In the genomic region with DNA sequence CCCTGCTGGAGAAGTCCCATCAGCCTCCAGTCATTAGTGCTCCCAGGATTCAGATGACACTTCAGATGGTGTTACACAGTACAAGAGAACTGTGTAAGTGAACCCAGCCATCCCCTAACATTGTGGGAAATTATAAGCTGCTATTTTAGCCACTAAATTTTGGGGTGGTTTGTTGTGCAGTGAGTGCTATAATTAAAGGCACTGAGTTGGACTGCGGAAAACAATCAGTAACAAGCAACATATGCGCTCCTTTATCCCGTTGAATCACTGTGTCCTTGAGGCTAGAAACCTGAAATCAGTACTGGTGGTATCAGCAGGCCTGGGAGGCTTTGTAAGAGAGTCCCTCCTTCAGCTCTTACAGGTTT, we compare ENCODE assay signal across 22 mouse cellular contexts.
DNase-seq lines count a peak whose midpoint lies in the region; ATAC-seq and TF ChIP-seq lines count a peak whose summit lies in the region.
"Had no signal": no experiment of that assay in that cellular context is flagged by ENCODE, and none has a peak within 500 bp of the region (broad histone marks: within the 10 kb centered on the region; RNA-seq: fewer than 3 reads in every experiment).

No protein-coding gene starts in this region.

- intact Hi-C loops in left cerebral cortex, adult 2 months (cut with DNase I) = no loop called here

- ATAC-seq in kidney, embryonic 16.5 days (ENCODE audit: low FRiP score, low TSS enrichment) = no peak
- ATAC-seq in neural tube, embryonic 11.5 days (ENCODE audit: insufficient read depth, low FRiP score, low TSS enrichment) = no peak
- ATAC-seq in embryonic facial prominence, embryonic 13.5 days (ENCODE audit: insufficient number of reproducible peaks, insufficient read depth, low FRiP score, low TSS enrichment, low read depth) = peak; percentile 48; the same call in 1 of the 2 replicates
- no peak for ATAC-seq in stomach, embryonic 16.5 days (ENCODE audit: insufficient read depth, low FRiP score)
- no peak for ATAC-seq in inflammation-experienced regulatory T-cells, adult 6 months
- ATAC-seq: forebrain, embryonic 13.5 days; midbrain, embryonic 15.5 days had no signal

- H3K36me3 ChIP-seq in kidney, embryonic 16.5 days (ENCODE audit: insufficient read depth, low read length) = peaks cover 9% of the 10 kb centered on the region; the same call in 1 of the 2 replicates
- H3K36me3 ChIP-seq in neural tube, embryonic 11.5 days (ENCODE audit: control insufficient read depth, insufficient read depth, low read length) = no peaks in the 10 kb centered on the region
- H3K36me3 ChIP-seq in embryonic facial prominence, embryonic 13.5 days = peaks cover 8% of the 10 kb centered on the region; the same call in 1 of the 2 replicates
- no peaks in the 10 kb centered on the region for H3K36me3 ChIP-seq in stomach, embryonic 16.5 days (ENCODE audit: control insufficient read depth, insufficient read depth, low read length)
- H3K36me3 ChIP-seq: heart, embryonic 15.5 days; midbrain, embryonic 15.5 days had no signal

- H3K4me3 ChIP-seq in kidney, embryonic 16.5 days (ENCODE audit: low read length) = no peak overlapping the region
- no peak overlapping the region for H3K4me3 ChIP-seq in neural tube, embryonic 11.5 days (ENCODE audit: low read depth, low read length)
- no peak overlapping the region for H3K4me3 ChIP-seq in embryonic facial prominence, embryonic 13.5 days
- H3K4me3 ChIP-seq in stomach, embryonic 16.5 days (replicated peaks; ENCODE audit: low read length) = no peak overlapping the region
- no peak overlapping the region for H3K4me3 ChIP-seq in left cerebral cortex, adult 2 months
- H3K4me3 ChIP-seq: erythroblast, embryonic 14.5 days; forebrain, embryonic 13.5 days; heart, adult 2 months; heart, embryonic 15.5 days; hindbrain, embryonic 10.5 days; midbrain, embryonic 15.5 days; myocyte had no signal

- TF ChIP-seq CTCF in left cerebral cortex, adult 2 months (IDR thresholded peaks at IDR 0.05) = no peak

- no peaks in the 10 kb centered on the region for H3K9me3 ChIP-seq in kidney, embryonic 16.5 days (ENCODE audit: low read length)
- H3K9me3 ChIP-seq in neural tube, embryonic 11.5 days (ENCODE audit: control insufficient read depth, low read length) = no peaks in the 10 kb centered on the region
- H3K9me3 ChIP-seq in embryonic facial prominence, embryonic 13.5 days = no peaks in the 10 kb centered on the region
- H3K9me3 ChIP-seq in stomach, embryonic 16.5 days (replicated peaks; ENCODE audit: control insufficient read depth, low read length) = no peaks in the 10 kb centered on the region
- H3K9me3 ChIP-seq: forebrain, embryonic 13.5 days; heart, embryonic 15.5 days; hindbrain, embryonic 10.5 days; midbrain, embryonic 15.5 days had no signal

- no peaks in the 10 kb centered on the region for H3K27me3 ChIP-seq in kidney, embryonic 16.5 days (ENCODE audit: insufficient read depth, low read length)
- no peaks in the 10 kb centered on the region for H3K27me3 ChIP-seq in neural tube, embryonic 11.5 days (ENCODE audit: control insufficient read depth, insufficient read depth, low read length)
- no peaks in the 10 kb centered on the region for H3K27me3 ChIP-seq in embryonic facial prominence, embryonic 13.5 days
- no peaks in the 10 kb centered on the region for H3K27me3 ChIP-seq in stomach, embryonic 16.5 days (ENCODE audit: control insufficient read depth, insufficient read depth, low read length)
- H3K27me3 ChIP-seq: forebrain, embryonic 13.5 days; heart, embryonic 15.5 days; midbrain, embryonic 15.5 days had no signal

- WGBS in kidney, embryonic 16.5 days = 88% methylated on average over 3 of the region's 3 CpGs
- WGBS in neural tube, embryonic 11.5 days = 90% methylated on average over 3 of the region's 3 CpGs
- WGBS in embryonic facial prominence, embryonic 13.5 days = 39% methylated on average over 3 of the region's 3 CpGs
- WGBS in stomach, embryonic 16.5 days = 83% methylated on average over 3 of the region's 3 CpGs

- H3K27ac ChIP-seq in kidney, embryonic 16.5 days (ENCODE audit: low read length) = 0 out of 2 replicates have a peak overlapping the region, but pooled peaks have one; percentile 7
- H3K27ac ChIP-seq in neural tube, embryonic 11.5 days (ENCODE audit: low read depth, low read length) = 0 out of 2 replicates have a peak overlapping the region, but pooled peaks have one; percentile 10
- peak overlapping the region; percentile 69 for H3K27ac ChIP-seq in embryonic facial prominence, embryonic 13.5 days
- H3K27ac ChIP-seq in stomach, embryonic 16.5 days (ENCODE audit: low read length) = peak overlapping the region; percentile 52
- no peak overlapping the region for H3K27ac ChIP-seq in left cerebral cortex, adult 2 months
- H3K27ac ChIP-seq: forebrain, embryonic 13.5 days; heart, adult 2 months; heart, embryonic 15.5 days; hindbrain, embryonic 10.5 days; midbrain, embryonic 15.5 days had no signal

- H3K4me2 ChIP-seq in kidney, embryonic 16.5 days (replicated peaks; ENCODE audit: low read depth, low read length) = no peak overlapping the region
- H3K4me2 ChIP-seq in neural tube, embryonic 11.5 days (ENCODE audit: low read depth) = no peak overlapping the region
- no peak overlapping the region for H3K4me2 ChIP-seq in embryonic facial prominence, embryonic 13.5 days
- H3K4me2 ChIP-seq in stomach, embryonic 16.5 days (ENCODE audit: low read depth, low read length) = no peak overlapping the region
- H3K4me2 ChIP-seq: forebrain, embryonic 13.5 days; heart, embryonic 15.5 days; midbrain, embryonic 15.5 days had no signal

- no peak overlapping the region for H3K9ac ChIP-seq in kidney, embryonic 16.5 days (replicated peaks; ENCODE audit: low read length)
- no peak overlapping the region for H3K9ac ChIP-seq in neural tube, embryonic 11.5 days (ENCODE audit: low read length)
- 0 out of 2 replicates have a peak overlapping the region, but pooled peaks have one; percentile 27 for H3K9ac ChIP-seq in embryonic facial prominence, embryonic 13.5 days
- H3K9ac ChIP-seq in stomach, embryonic 16.5 days (ENCODE audit: low read length) = no peak overlapping the region
- H3K9ac ChIP-seq: forebrain, embryonic 13.5 days; heart, embryonic 15.5 days; midbrain, embryonic 15.5 days had no signal

- DNase-seq in kidney, adult 18-20 months = no peak
- no peak for DNase-seq in neural tube, embryonic 11.5 days (ENCODE audit: low spot score)
- no peak for DNase-seq in neural tube, embryonic 10.5 days (ENCODE audit: extremely low spot score, low spot score)
- no peak for DNase-seq in left cerebral cortex, adult 2 months (ENCODE audit: extremely low spot score in 1 of 2, low spot score in 2 of 2)
- DNase-seq: adrenal gland, adult 2 months; B cell, adult 2 months; cerebellum, postnatal 10 days; gastrocnemius, postnatal 14 days; heart, adult 2 months; lung, adult 18-20 months; right cerebral cortex, postnatal 25 days; thymus, postnatal 14 days had no signal

- H3K4me1 ChIP-seq in kidney, embryonic 16.5 days (ENCODE audit: insufficient read depth, low read length) = no peaks in the 10 kb centered on the region
- H3K4me1 ChIP-seq in neural tube, embryonic 11.5 days (ENCODE audit: control insufficient read depth, insufficient read depth, low read length) = no peaks in the 10 kb centered on the region; the same call in 1 of the 2 replicates
- peaks cover 25% of the 10 kb centered on the region for H3K4me1 ChIP-seq in embryonic facial prominence, embryonic 13.5 days
- H3K4me1 ChIP-seq in stomach, embryonic 16.5 days (ENCODE audit: control insufficient read depth, insufficient read depth, low read length) = peaks cover 5% of the 10 kb centered on the region
